Mouse (Mus musculus): Measurements from ENCODE around the gene Olfr328. TPM values are rescaled to one million over a fixed set of nuclear protein-coding genes. Genes with fewer than 3 reads are reported as not detected.

Gene Olfr328
- 0.24 and 0.77 TPM in 2 replicates for polyA plus RNA-seq (2015; fragmentation: Nextera tagmentation; extraction: Ambion mirVana)

GRCm38 (mm10) chr11:58555536-58555935, at the start of gene Olfr328:
Gene Olfr328 (minus strand): TSS chr11:58555636.

GRCm38 (mm10) chr11:58594814-58595213, 39.4 kb upstream of the Olfr328 start, which contains the start of gene Olfr324:
Gene Olfr324 (plus strand): TSS chr11:58595114.

GRCm38 (mm10) chr11:58577430-58577829, 22.0 kb upstream of the Olfr328 start, which contains the start of gene Olfr325:
Gene Olfr325 (plus strand): TSS chr11:58577730.

GRCm38 (mm10) chr11:58570405-58570804, 15.0 kb upstream of the Olfr328 start, which contains the start of gene Olfr224:
Gene Olfr224 (minus strand): TSS chr11:58570553.

GRCm38 (mm10) chr11:58546322-58546721, 9.1 kb downstream of the Olfr328 start, which contains the start of gene Olfr329-ps:
Gene Olfr329-ps (minus strand): TSS chr11:58546422.

GRCm38 (mm10) chr11:58534736-58535135, 20.7 kb downstream of the Olfr328 start, which contains the start of gene Olfr330:
Gene Olfr330 (minus strand): TSS chr11:58534836.

GRCm38 (mm10) chr11:58502472-58502871, 53.0 kb downstream of the Olfr328 start, which contains the start of gene Olfr331:
Gene Olfr331 (minus strand): TSS chr11:58502572.

Other genes with a start within 250 kb of the Olfr328 start
- gene Zfp692, start 248.6 kb downstream of the Olfr328 start, polyA plus RNA-seq (2015; fragmentation: Nextera tagmentation; extraction: Ambion mirVana) = 6.3 and 10.3 TPM in 2 replicates
- 56.5 and 56.9 TPM in 2 replicates for gene Zfp672, start 225.3 kb downstream of the Olfr328 start, polyA plus RNA-seq (2015; fragmentation: Nextera tagmentation; extraction: Ambion mirVana)
- gene Sh3bp5l, start 224.9 kb downstream of the Olfr328 start, polyA plus RNA-seq (2015; fragmentation: Nextera tagmentation; extraction: Ambion mirVana) = 28.2 and 38.7 TPM in 2 replicates
- gene Lypd8, start 176.6 kb downstream of the Olfr328 start, polyA plus RNA-seq (2015; fragmentation: Nextera tagmentation; extraction: Ambion mirVana) = 0.40 and 6.4 TPM in 2 replicates
- not detected in 2 replicates for gene 1810065E05Rik, start 134.5 kb downstream of the Olfr328 start, polyA plus RNA-seq (2015; fragmentation: Nextera tagmentation; extraction: Ambion mirVana)
- not detected in 2 replicates for gene Gm12253, start 123.1 kb downstream of the Olfr328 start, polyA plus RNA-seq (2015; fragmentation: Nextera tagmentation; extraction: Ambion mirVana)
- not detected in 2 replicates for gene Lypd9, start 102.7 kb downstream of the Olfr328 start, polyA plus RNA-seq (2015; fragmentation: Nextera tagmentation; extraction: Ambion mirVana)
- not detected in 2 replicates for gene Olfr30, start 93.4 kb downstream of the Olfr328 start, polyA plus RNA-seq (2015; fragmentation: Nextera tagmentation; extraction: Ambion mirVana)
- not detected in 2 replicates for gene Olfr332, start 63.1 kb downstream of the Olfr328 start, polyA plus RNA-seq (2015; fragmentation: Nextera tagmentation; extraction: Ambion mirVana)
- gene Olfr331, start 53.1 kb downstream of the Olfr328 start, polyA plus RNA-seq (2015; fragmentation: Nextera tagmentation; extraction: Ambion mirVana) = not detected in 2 replicates
- gene Olfr330, start 20.8 kb downstream of the Olfr328 start, polyA plus RNA-seq (2015; fragmentation: Nextera tagmentation; extraction: Ambion mirVana) = 1.7 and 4.9 TPM in 2 replicates
- gene Olfr329-ps, start 9.2 kb downstream of the Olfr328 start, polyA plus RNA-seq (2015; fragmentation: Nextera tagmentation; extraction: Ambion mirVana) = 0.28 and 2.0 TPM in 2 replicates
- 0.25 TPM in 1 of 2 replicates, not detected in the other for gene Olfr224, start 14.9 kb upstream of the Olfr328 start, polyA plus RNA-seq (2015; fragmentation: Nextera tagmentation; extraction: Ambion mirVana)
- gene Olfr325, start 22.1 kb upstream of the Olfr328 start, polyA plus RNA-seq (2015; fragmentation: Nextera tagmentation; extraction: Ambion mirVana) = 0.20 TPM in 1 of 2 replicates, not detected in the other
- not detected in 2 replicates for gene Olfr324, start 39.5 kb upstream of the Olfr328 start, polyA plus RNA-seq (2015; fragmentation: Nextera tagmentation; extraction: Ambion mirVana)
- gene 2210407C18Rik, start 60.4 kb upstream of the Olfr328 start, polyA plus RNA-seq (2015; fragmentation: Nextera tagmentation; extraction: Ambion mirVana) = 2.0 TPM in 1 of 2 replicates, not detected in the other
- not detected in 2 replicates for gene Olfr323, start 74.9 kb upstream of the Olfr328 start, polyA plus RNA-seq (2015; fragmentation: Nextera tagmentation; extraction: Ambion mirVana)
- 0.20 and 1.0 TPM in 2 replicates for gene Trim58, start 84.8 kb upstream of the Olfr328 start, polyA plus RNA-seq (2015; fragmentation: Nextera tagmentation; extraction: Ambion mirVana)
- not detected in 2 replicates for gene Olfr322, start 103.1 kb upstream of the Olfr328 start, polyA plus RNA-seq (2015; fragmentation: Nextera tagmentation; extraction: Ambion mirVana)
- not detected in 2 replicates for gene Olfr320, start 125.5 kb upstream of the Olfr328 start, polyA plus RNA-seq (2015; fragmentation: Nextera tagmentation; extraction: Ambion mirVana)
- not detected in 2 replicates for gene Olfr319, start 143.5 kb upstream of the Olfr328 start, polyA plus RNA-seq (2015; fragmentation: Nextera tagmentation; extraction: Ambion mirVana)
- gene Olfr318, start 168.4 kb upstream of the Olfr328 start, polyA plus RNA-seq (2015; fragmentation: Nextera tagmentation; extraction: Ambion mirVana) = not detected in 2 replicates
- gene Olfr317, start 183.6 kb upstream of the Olfr328 start, polyA plus RNA-seq (2015; fragmentation: Nextera tagmentation; extraction: Ambion mirVana) = not detected in 2 replicates
- gene Olfr316, start 197.1 kb upstream of the Olfr328 start, polyA plus RNA-seq (2015; fragmentation: Nextera tagmentation; extraction: Ambion mirVana) = not detected in 2 replicates
- gene Olfr315, start 217.6 kb upstream of the Olfr328 start, polyA plus RNA-seq (2015; fragmentation: Nextera tagmentation; extraction: Ambion mirVana) = not detected in 2 replicates
- not detected in 2 replicates for gene Olfr314, start 227.3 kb upstream of the Olfr328 start, polyA plus RNA-seq (2015; fragmentation: Nextera tagmentation; extraction: Ambion mirVana)
- gene Fam183b, start 246.3 kb upstream of the Olfr328 start, polyA plus RNA-seq (2015; fragmentation: Nextera tagmentation; extraction: Ambion mirVana) = 20.7 and 23.2 TPM in 2 replicates